Mouse (Mus musculus) cerebellum, postnatal 10 days (tissue): ENCODE results near the gene Tor4a.
A peak's percentile ranks its signal among the peaks of the same experiment; 100 is the strongest.

Experiments used
- DNase-seq, 2 experiments: peaks; one replicate each; pipeline ENCODE4 v3.0.0; 2021; ENCODE audit warnings: mixed read lengths in 2 of 2

The Tor4a gene

DNA sequence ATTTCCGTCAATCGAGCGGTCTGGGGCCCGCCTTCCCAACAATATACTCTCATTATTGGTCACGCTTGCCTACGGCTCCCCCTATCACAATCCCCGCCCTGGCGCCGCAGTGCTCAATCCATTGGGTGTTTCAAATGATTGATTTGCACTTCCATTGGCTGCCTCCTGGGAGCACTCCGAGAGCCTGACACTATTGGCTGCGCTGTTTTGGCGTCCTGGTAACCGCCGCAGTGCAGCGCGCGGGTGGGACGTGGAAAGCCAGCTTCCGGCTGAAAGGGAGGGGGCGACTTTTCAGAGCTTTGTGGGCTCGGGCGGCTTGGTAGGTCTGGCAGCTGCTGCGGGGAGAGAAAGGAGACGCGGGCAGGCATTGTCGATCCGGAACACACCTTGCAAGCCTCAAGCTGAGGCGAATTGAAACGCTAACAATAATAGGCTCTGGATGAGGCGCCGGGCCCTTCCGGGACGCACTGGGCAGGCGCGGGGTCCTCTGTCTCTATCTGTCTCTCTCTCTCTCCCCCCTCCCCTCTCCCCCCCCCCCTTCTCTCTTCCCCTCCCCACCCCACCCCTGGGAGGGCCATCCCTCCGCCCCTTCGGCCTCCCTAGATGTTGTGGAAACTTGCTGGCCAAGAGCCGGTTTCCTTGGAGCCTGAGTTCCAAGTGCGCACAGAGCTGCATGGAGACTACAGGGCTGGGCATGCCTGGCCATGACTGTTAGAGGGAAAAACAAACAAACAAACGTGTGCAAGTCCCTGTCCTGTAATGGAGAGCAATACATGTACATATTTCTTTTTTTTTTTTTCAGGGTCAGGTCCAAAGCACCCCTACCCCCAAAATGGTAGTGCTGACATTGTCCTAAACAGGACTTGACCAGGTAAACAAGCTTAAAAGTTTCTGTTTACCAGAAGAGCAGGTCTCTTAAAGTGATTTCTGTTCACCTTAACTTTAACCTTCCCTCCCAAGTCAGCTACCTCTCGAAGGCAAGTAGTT is 28.4 kb upstream of the Tor4a start:
- DNase-seq: peak; percentile 98 to 99

DNA sequence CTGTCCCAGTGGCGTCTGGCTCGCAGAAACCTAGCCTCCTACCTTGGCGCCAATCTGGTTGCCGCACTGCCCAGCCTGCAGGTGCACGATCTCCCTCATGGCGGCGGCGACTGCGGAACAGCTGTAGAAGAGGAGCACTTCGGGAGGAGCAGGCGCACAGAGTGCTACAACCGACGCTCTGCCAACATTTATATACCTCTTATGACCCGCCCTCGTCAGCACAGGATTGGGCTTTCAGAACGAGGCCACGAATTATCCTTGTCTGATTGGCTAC is 27.7 kb upstream of the Tor4a start, which contains the start of gene Tubb4b:
Gene Tubb4b, minus strand, starts transcription at position 211 of the 274 bp plus-strand sequence.
- DNase-seq: no peak

DNA sequence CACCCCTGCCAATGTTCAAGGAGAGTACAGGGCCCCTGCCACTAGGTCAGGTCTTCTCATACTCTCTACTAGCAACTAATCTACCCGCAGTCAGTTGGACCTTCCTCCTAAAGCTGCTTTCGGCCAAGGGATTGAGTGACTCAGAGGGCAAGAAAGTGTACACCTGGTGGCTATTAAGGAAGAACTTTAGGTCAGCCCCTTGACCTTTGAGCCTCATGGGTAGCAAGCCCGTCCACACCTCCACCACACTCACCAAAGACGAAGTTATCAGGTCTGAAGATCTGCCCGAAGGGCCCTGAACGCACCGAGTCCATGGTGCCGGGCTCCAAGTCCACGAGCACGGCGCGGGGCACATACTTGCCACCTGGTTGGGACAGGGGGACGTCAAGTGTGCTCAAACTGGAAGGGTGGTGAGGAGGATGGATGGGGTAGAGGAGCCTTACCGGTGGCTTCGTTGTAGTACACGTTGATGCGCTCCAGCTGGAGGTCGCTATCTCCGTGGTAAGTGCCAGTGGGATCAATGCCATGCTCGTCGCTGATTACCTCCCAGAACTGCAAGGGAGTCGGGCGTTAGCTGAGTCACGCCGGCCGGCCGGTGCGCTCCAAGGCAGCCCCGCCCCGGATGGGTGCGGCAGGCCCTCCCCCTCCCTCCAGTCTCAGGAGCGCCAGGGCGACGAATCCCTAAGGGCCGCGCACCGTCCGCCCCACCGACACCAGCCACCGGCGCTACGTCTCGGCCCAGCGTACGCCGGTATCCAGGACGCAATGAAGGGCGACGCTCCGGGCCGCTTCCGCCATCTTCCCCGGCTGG is 27.2 kb upstream of the Tor4a start:
- DNase-seq: peak; percentile 77 to 82

DNA sequence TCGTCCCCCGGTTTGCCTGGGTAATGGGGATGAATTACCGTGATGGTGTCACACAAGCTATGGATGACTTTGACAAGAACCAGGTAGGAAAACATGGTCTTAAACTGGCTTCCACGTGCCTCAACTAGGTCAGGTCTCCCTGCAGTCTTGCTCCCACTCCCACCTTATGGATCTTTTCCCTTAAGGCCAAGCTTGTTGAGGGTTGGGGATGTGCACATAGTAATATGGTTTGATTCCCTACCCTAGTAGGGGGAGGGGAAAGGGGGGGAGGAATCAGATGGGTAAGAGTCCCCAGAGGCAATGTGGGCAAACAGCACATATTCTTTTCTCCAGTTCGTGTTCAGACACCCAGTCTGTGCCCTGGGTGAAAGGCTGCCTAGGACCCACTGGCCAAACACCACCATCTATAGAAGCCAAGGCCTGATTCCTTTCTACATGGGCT is 24.7 kb upstream of the Tor4a start:
- no peak for DNase-seq

DNA sequence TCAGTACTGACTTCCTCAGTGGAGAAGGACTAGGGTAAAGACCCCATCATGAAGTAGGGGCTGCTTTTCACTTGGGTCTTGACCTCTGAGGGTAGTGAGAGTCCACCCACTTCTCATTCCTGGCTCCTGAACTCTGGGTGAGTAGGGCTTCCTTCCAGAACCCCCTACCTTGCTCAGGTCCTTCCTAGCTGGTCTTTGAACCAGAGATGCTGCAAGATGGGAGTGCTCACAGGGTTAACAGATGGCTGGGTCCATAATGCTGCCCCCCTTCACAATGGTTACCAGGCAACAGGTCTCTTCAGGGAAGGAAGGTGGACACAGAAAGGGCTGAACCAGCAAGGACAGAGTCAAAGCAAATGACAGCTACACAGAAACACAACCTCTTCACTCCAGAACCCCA is 21.8 kb upstream of the Tor4a start, which contains the start of gene Fam166a:
Gene Fam166a, plus strand, starts transcription at position 301 of the 400 bp plus-strand sequence.
- no peak for DNase-seq

DNA sequence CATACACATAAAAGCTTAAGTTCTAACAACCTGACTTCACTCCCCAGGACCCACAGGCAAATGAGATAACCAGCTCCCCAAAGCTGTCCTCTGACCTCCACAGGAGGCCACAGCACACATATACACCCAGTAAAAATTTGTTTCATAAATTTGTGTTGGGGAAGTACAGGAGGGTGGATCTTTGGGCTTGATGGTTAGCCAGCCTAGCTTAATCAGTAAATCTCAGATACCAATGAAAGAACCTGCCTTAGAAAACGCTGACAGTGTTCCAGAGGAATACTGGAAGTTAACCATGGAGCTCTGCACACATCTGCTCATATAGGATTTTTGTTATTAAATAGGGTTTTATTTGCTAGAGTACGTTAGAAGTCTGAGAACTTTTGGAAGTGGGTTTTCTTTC is 21.0 kb upstream of the Tor4a start:
- no peak for DNase-seq

DNA sequence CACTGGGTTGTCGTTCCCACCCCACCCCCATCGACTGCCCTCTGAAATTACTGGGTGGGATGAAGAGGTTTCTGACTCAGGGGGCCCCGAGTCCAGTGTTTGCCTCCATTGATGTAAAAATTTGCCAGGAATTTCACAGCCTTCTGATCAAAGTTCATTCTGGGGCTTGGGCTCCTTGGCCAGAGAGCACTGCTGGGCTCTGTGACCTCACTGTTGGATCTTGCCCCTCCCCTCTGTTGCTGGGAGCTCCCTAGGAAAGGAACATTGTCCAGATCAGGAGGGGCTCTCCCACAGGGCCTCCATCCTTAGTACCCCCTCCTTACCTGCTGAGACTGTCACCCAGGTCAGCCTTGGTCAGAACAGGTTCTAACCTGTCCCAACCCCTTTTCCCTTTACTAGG is 17.8 kb upstream of the Tor4a start, which contains the start of gene Stpg3:
Gene Stpg3, minus strand, starts transcription at position 194 of the 400 bp plus-strand sequence.
- DNase-seq: no peak

DNA sequence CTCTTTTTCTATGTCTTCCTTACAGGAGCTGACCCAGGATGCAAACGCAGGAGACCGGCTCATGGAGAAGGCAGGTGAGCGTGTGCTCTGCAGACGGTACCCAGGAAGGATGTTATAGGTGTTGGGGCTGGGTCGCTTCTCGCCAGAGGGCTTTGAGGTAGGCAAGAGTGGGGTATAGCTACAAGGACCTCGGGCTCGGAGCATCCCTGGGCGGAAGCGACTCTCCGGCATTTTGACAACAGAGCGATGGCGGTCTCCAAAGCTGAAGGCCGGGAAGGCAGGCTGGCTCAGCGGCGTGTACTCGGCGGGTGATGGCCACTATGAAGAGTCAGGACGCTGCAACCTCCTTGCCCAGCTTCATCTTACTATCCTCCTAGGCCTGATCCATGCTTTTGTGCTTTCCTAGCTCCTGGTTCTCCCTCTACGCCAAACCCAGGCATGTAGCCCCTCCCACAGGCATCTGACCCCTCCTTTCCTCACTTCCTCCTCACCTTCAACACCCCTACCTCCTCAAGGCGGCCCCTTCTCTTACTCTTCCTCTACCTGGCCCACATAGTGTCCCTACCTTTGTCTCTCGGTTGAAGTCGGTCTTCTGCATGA is 16.7 kb upstream of the Tor4a start:
- DNase-seq: no peak

DNA sequence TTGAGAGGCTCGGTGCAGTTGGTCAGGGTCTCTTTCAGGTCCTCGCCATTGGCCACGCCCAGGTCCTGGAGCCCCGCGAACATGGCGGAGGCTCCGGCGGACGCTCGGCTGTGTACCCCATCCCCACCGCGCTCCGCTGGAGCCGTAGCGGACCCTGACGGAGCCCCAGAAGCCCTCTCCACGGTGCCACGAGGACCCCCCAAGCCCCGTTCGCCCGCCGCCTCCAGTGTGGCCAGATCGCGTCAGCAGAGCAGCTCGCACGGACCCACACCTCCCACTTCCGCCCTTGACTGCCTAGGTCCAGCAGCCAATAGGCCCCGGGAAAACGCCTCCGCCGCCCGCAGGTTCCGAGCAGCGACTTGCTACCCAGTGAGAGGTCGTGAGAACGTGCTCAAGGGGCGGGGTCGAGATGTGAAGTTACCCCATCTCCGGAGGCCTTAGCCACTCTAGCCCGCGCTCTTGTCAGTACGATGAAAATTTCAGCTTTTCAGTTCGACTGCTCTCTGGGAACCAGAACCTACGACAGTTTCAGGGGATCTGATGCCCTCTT is 14.5 kb upstream of the Tor4a start, which contains the start of gene Nelfb:
Gene Nelfb, minus strand, starts transcription at position 369 of the 550 bp plus-strand sequence.
- peak; percentile 92 to 94 for DNase-seq

DNA sequence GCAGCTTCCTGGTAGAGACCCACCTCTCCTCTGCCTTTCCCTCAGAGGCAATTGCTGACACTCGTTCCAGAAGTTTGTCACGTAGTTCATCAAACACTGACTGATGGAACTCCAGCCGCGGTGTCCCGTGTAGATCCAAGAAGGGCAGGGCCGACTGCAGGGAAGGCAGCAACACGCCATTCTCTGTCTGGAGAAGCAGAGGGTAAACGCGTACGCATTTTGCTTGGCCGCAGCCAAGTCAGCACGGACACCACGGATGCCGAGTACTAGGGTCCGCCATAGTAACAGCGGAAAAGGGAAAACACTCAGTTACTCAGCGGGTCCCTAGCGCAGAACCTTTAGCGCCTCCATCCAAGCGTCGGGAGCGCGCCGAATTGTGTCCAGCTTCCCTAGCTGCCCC is 14.0 kb upstream of the Tor4a start:
- no peak for DNase-seq

DNA sequence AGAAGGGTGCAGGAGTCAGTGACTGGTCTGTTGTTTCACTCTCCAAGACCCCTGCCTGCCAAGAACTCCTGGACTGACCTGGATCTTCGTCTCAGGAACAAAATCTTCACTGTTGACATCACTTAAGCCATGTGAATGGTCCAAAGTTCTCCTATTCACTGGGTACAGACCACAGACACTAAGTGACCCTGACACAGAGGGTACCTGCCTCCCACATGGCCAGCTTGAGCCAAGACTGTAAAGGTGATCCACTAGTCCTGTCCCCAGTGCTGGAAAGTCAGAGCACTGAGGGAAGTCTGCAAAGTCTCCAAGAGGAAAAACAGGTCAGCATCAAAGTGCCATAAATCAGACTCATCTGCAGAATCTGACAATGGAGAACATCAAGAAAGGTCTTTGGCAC is 10.9 kb upstream of the Tor4a start:
- no peak for DNase-seq

DNA sequence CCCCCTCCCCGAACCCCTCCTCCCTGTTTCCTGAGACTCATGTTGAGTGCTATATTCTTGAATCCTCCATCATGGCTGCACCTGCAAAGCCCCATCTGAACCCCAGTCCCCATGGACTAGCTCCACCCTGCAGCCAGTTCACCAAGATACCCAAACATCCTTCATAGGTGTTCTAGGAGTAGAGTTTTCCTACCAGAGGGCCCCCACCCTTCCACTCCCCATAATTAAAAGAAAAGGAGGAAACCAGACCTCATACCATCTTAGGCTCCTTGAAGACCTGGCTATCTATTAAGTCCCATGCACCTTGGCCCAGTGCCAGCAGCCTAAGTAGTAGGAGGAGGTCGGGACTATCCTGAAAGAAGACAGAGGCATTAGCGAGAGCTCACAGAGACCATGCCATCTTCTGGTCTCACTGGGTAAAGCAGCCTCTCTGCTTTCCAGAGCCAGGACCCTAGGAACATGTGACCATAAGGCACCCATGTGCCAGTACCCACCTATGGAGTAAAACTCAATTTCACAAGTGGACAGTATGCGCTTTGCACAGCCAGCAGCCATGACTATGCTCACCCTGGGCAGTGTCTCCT is 7.0 kb upstream of the Tor4a start:
- DNase-seq: peak; percentile 37 to 56

DNA sequence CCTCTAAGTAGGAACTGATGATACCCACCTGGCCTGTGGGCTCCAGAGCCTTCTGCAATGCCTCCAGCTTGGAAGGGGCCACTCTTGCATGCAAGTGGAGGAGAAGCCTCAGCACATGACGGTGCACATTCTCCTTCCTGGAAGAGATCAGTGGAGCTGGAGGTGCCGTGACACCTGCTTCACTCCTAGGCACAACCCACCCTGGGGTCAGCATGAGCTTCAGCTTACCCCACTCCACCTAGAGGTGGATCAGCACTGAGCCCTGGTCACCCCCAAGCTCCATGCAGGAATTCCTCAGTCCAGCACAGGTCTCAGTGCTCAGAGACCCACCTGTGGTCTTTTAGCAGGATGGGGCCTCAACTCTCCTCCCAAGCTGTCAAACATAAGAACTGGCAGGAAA is 3.9 kb upstream of the Tor4a start:
- DNase-seq: no peak

DNA sequence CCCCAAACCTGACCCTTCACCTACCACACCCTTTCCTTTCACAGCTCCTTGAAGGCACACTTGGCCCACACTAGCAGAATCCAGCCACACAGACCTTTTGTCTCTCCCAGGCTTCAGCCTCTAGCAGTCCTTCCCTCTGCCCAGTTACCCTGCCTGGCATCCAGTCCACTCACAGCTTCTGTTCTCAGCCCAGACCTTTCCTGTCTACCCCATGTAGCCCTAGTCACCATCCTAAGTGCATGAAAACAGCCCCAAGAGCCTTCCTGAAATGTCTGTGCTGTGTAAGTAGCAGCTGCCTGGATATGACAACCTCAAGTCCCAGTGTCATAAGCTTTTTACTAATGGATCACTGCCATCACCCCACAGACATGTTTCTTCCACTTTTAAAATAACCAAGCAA is 1.3 kb upstream of the Tor4a start:
- DNase-seq: no peak

DNA sequence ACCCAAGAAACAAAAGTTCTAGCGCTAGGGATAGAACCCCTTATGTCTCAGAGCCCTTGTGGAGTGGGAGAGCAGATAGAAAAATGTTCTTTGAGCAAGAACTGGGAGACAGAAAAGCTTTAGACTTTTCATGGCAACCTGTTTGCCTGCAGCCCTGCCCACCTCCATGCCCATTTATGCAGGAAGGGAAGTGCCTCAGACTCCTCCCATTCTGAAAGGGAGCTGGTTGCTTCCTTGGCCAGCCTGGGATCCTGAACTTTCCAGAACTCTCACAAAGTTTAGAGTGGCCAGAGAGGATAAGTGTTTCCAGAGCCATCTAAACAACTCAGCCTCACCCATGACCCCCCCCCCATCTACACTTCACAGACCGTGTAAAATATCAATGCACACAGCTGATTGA is 505 bp upstream of the Tor4a start:
- DNase-seq: no peak

DNA sequence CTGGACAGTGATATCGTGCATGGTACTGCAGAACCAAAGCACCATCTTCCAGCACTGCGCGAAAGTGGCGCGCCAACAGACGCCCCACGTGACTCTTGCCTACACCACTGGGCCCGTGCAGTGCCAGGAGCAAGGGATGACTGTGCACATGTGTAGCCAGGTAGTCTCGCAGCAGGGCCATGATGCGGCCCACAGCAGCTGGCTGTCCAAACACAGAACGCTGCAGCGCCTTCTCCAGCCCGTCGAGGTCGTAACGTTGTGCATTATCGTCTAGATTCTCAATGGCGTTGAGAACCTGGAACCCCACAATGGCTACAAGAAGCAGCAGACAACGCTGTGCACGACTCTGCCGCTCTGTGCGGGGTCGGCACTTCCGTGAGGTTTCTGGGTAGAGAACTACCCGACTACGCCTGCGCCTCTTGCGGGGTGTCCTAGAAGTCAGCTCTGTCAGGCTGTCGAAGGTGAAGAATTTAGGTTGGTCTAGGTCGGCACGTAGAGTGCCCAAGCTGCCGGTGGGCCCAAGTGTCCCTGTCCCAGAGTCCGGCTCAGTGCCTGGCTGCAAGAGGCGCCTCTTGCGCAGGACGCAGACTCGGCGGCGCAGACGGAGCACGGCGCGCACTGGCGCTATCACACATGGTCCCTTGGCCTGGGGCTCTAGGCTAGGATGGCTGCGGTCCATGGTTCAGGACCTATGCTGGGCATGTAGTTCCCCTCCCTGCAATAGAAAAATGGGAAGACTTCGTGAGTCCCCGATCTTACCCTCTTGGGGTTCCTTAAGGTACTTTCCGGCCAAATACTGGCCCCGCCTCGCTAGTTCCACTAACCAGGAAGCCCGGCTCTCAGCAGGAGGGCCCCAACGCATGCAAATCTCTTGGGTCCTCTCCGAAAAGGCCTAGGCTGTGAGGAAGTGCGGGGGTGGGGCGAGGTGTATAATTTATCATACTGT is 1.2 kb downstream of the Tor4a start:
- DNase-seq: peak in 1 of 2 experiments; percentile 43

DNA sequence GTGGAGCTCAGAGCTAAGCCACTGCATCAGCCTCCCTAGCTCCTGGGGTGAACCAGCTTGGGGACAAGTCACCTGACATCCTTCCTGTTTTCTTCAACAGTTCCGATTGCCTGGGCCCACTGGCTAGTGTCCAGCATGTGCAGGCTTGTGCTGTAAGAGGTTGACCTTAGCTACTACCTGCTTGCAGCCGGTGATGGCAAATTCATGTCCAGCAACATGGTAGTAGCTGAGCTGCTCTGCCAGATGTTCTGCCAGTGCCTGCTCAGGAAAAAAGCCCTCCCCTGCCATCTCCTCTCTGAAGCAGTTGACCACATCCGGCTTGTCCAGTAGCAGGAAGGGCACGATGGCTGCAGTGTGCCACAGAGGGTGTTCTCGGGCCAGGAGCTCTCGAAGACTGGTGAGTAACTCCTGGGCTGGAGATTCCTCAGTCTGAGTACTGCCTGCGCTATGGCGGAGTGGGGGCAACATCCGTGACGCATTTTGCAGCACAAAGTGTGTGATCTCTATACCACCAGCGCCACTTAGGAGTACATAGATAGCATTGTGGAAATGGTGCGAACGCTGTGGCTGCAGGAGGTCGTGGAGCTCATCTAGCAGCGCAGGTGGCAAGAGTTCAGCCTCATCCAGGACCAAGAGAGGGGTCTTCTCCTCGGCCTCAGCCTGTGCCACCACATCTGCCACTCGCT is 2.1 kb downstream of the Tor4a start:
- DNase-seq: no peak

DNA sequence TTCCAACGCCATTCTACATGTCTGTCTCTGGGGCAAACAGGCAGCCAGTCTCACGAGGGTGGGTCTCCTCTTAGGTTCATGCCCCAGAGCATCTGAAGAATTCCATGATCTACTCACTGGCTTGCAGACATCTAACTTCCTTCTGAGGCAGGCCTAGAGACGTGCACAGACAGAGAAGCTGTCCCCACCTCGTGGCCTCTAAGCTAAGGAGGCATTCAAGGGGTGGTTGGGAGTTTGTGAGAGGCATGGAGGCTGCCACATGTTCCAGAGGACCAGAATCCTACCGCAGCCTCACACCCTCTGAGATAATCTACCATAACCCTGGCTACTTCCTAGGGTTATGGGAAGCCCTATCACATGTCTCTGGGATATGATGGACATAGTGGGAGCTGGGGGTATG is 2.7 kb downstream of the Tor4a start:
- no peak for DNase-seq

DNA sequence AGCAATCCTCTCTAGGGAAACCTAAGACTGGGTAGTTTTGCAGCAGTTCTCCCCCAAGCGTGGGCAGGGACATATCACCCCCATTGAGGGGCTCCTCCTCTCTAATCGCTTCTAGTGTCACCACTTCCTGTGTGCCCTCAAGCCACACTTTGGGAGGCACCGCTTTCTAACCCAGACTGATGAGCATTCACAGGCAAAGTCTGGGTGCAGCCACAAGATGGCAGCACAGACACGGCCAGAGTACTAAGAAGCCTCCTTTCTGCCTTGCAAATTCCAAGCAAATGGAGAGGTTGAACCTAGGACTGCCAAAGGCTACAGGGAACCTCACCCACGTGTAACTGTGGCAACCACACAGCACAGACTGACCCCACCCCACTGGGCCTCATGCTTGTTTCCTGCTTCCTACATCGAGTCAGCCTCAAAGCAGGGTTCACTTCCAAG is 3.3 kb downstream of the Tor4a start:
- DNase-seq: peak; percentile 91

DNA sequence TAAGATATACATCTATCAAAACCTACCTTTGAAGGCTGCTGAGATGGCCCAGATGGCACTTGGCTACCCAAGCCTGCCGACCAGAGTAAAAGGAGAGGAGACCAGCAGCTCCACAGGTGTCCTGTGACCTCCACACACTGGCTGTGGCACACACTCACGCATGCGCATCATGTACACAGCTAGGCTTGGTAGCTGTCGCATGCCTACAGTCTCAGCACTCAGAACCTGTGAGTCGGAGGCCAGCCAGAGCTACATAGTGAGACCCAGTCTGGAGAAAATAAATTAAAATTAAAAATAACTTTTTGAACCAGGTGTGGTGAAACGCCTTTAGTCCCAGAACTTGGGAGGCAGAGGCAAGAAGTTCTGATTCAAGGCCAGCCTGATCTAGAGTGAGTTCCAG is 8.8 kb downstream of the Tor4a start:
- no peak for DNase-seq

DNA sequence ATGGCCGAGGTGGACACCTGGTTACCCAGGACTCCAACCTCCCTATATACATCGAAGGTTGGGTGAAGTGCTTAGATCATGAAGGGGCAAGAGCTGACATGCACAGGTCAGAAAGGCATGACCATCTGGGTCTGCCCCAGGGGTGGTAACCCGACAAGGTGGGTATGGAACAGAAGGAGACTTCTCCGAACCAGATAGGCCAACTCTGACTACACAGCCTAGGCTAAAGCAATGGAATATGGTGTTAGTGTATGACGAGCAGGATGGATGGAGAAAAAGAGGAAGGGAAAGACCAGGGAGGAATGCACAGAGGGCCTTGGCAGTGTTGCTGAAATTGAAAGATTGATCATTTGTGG is 10.1 kb downstream of the Tor4a start:
- no peak for DNase-seq
